Comparison of ENCODE assay signal across 20 mouse cellular contexts in the genomic region with DNA sequence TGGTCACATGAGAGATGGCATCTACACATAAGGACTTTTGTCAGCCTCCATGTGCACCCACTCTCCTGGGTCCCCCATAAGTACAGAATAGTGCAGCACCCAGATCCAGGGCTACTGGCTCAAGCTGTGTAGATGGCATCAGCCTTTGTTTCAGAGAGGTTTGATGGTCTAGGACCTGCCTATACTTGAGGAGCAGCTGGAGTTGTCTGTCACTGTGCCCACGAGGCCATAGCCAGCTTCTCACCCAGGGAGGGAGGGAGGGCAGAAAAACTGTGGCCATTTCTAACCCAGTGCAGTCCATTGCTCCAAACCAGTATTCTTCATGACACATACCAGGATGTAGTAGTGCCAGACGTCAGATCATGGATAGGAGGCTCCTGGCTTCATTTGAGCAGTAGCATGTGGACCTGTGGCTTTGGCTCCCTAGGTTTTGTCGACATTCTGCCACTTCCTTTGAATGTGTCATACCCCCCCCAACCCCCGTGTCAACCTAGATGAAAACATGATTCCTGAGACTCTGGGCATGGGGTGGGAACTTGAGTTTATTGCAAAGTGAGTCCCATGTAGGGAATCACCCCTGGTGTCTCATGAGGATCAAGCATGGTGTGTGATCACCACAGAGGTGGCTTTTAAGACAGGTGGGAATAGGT. TPM values are rescaled to one million over a fixed set of nuclear protein-coding genes. Genes with fewer than 3 reads are reported as not detected.
A peak's percentile ranks its signal among the peaks of the same experiment; 100 is the strongest.
DNase-seq lines count a peak whose midpoint lies in the region; ATAC-seq lines count a peak whose summit lies in the region.
"Had no signal": no experiment of that assay in that cellular context is flagged by ENCODE, and none has a peak within 500 bp of the region (broad histone marks: within the 10 kb centered on the region; RNA-seq: fewer than 3 reads in every experiment).

No protein-coding gene starts in this region.

- ATAC-seq in forebrain, embryonic 15.5 days (replicated peaks): no peak
- ATAC-seq in forebrain, embryonic 11.5 days (replicated peaks; ENCODE audit: low FRiP score): no peak
- ATAC-seq in megakaryocyte, adult 5-6 weeks (ENCODE audit: poor library complexity, severe bottlenecking): no peak
- ATAC-seq: activated CD4-positive, CD25-positive, alpha-beta regulatory T cell, adult 4 months; intestine, embryonic 15.5 days; Patski had no signal

- no peak for DNase-seq in forebrain, embryonic 11.5 days (ENCODE audit: low spot score)
- no peak for DNase-seq in embryonic facial prominence, embryonic 10.5 days (ENCODE audit: low spot score)
- DNase-seq in B cell, adult 2 months: no peak
- DNase-seq: adrenal gland, postnatal 14 days; cerebellum, adult 11-12 months; gastrocnemius, postnatal 36 days; heart, adult 18-20 months; heart, postnatal 10 days; heart, postnatal 4 days; kidney, adult 18-20 months had no signal

- H3K4me2 ChIP-seq in forebrain, embryonic 15.5 days (replicated peaks): no peak overlapping the region
- no peak overlapping the region for H3K4me2 ChIP-seq in forebrain, embryonic 11.5 days (ENCODE audit: low read depth, low read length, severe bottlenecking)
- H3K4me2 ChIP-seq: embryonic facial prominence, embryonic 13.5 days; hindbrain, embryonic 13.5 days; intestine, embryonic 15.5 days had no signal

- H3K9ac ChIP-seq in forebrain, embryonic 15.5 days (replicated peaks): no peak overlapping the region
- no peak overlapping the region for H3K9ac ChIP-seq in forebrain, embryonic 11.5 days (ENCODE audit: low read length)
- H3K9ac ChIP-seq: embryonic facial prominence, embryonic 13.5 days; hindbrain, embryonic 13.5 days; intestine, embryonic 15.5 days had no signal

- no peak overlapping the region for H3K4me3 ChIP-seq in forebrain, embryonic 15.5 days
- H3K4me3 ChIP-seq in forebrain, embryonic 11.5 days (ENCODE audit: low read depth, low read length): no peak overlapping the region
- peak overlapping the region; percentile 23 for H3K4me3 ChIP-seq in megakaryocyte, embryonic 14.5 days (replicated peaks)
- no peak overlapping the region for H3K4me3 ChIP-seq in embryonic facial prominence, embryonic 10.5 days
- H3K4me3 ChIP-seq: embryonic facial prominence, embryonic 13.5 days; heart, embryonic 10.5 days; hindbrain, embryonic 13.5 days; intestine, embryonic 15.5 days had no signal

- no peaks in the 10 kb centered on the region for H3K27me3 ChIP-seq in forebrain, embryonic 15.5 days
- H3K27me3 ChIP-seq in forebrain, embryonic 11.5 days (ENCODE audit: control insufficient read depth, insufficient read depth, low read length): no peaks in the 10 kb centered on the region
- no peaks in the 10 kb centered on the region for H3K27me3 ChIP-seq in megakaryocyte, embryonic 14.5 days (replicated peaks)
- H3K27me3 ChIP-seq in embryonic facial prominence, embryonic 10.5 days (replicated peaks; ENCODE audit: low read depth, poor library complexity, severe bottlenecking): no peaks in the 10 kb centered on the region
- H3K27me3 ChIP-seq: CH12.LX; embryonic facial prominence, embryonic 13.5 days; hindbrain, embryonic 13.5 days; intestine, embryonic 15.5 days; Patski had no signal

- 87% methylated on average over 4 of the region's 4 CpGs for WGBS in forebrain, embryonic 15.5 days
- WGBS in forebrain, embryonic 11.5 days: 86% methylated on average over 4 of the region's 4 CpGs
- 84% methylated on average over 4 of the region's 4 CpGs for WGBS in embryonic facial prominence, embryonic 10.5 days

- H3K9me3 ChIP-seq in forebrain, embryonic 15.5 days: no peaks in the 10 kb centered on the region
- no peaks in the 10 kb centered on the region for H3K9me3 ChIP-seq in forebrain, embryonic 11.5 days (ENCODE audit: control insufficient read depth, low read length)
- H3K9me3 ChIP-seq in megakaryocyte, embryonic 14.5 days: no peaks in the 10 kb centered on the region
- no peaks in the 10 kb centered on the region for H3K9me3 ChIP-seq in embryonic facial prominence, embryonic 10.5 days
- H3K9me3 ChIP-seq: embryonic facial prominence, embryonic 13.5 days; heart, embryonic 10.5 days; hindbrain, embryonic 13.5 days; intestine, embryonic 15.5 days had no signal

- peak overlapping the region; percentile 66; the same call in 1 of the 2 replicates for H3K27ac ChIP-seq in forebrain, embryonic 15.5 days (replicated peaks)
- no peak overlapping the region for H3K27ac ChIP-seq in forebrain, embryonic 11.5 days (ENCODE audit: low read depth, low read length)
- 0 out of 2 replicates have a peak overlapping the region, but pooled peaks have one; percentile 24 for H3K27ac ChIP-seq in embryonic facial prominence, embryonic 10.5 days (replicated peaks)
- H3K27ac ChIP-seq: embryonic facial prominence, embryonic 13.5 days; heart, embryonic 10.5 days; hindbrain, embryonic 13.5 days; intestine, embryonic 15.5 days had no signal

- no peaks in the 10 kb centered on the region for H3K36me3 ChIP-seq in forebrain, embryonic 15.5 days
- H3K36me3 ChIP-seq in forebrain, embryonic 11.5 days (ENCODE audit: control insufficient read depth, insufficient read depth, low read length): no peaks in the 10 kb centered on the region
- H3K36me3 ChIP-seq in megakaryocyte, embryonic 14.5 days (replicated peaks; ENCODE audit: low read length): peaks cover 97% of the 10 kb centered on the region
- H3K36me3 ChIP-seq in embryonic facial prominence, embryonic 10.5 days (replicated peaks): no peaks in the 10 kb centered on the region; the same call in 1 of the 2 replicates
- H3K36me3 ChIP-seq: embryonic facial prominence, embryonic 13.5 days; hindbrain, embryonic 13.5 days; intestine, embryonic 15.5 days had no signal

- peaks cover 65% of the 10 kb centered on the region for H3K4me1 ChIP-seq in forebrain, embryonic 15.5 days
- peaks cover 39% of the 10 kb centered on the region for H3K4me1 ChIP-seq in forebrain, embryonic 11.5 days (replicated peaks; ENCODE audit: control insufficient read depth, insufficient read depth, low read length)
- peaks cover 100% of the 10 kb centered on the region for H3K4me1 ChIP-seq in megakaryocyte, embryonic 14.5 days
- H3K4me1 ChIP-seq in embryonic facial prominence, embryonic 10.5 days: peaks cover 58% of the 10 kb centered on the region

RNA-seq across cellular contexts. Expression of a gene that starts 57.1 kb away (rescaled TPM):
- 54.2 and 56.3 TPM in 2 replicates for polyA plus RNA-seq in forebrain, embryonic 15.5 days (2015; fragmentation: Nextera tagmentation; extraction: Ambion mirVana)
- polyA plus RNA-seq in forebrain, embryonic 11.5 days (2014; fragmentation: Nextera tagmentation; extraction: Ambion mirVana): 81.6 and 83.7 TPM in 2 replicates
- polyA plus RNA-seq in megakaryocyte, embryonic 14.5 days (2012; ENCODE audit: insufficient read depth, low replicate concordance): 55.0 and 143 TPM in 2 replicates
- 31.3 and 61.1 TPM in 2 replicates for total RNA-seq in megakaryocyte, adult 5-6 weeks (2015)
- 15.5 and 20.4 TPM in 2 replicates for total RNA-seq in megakaryocyte, adult 5-6 weeks (2017)
- 34.8 and 42.2 TPM in 2 replicates for polyA plus RNA-seq in embryonic facial prominence, embryonic 10.5 days (2016; fragmentation: Nextera tagmentation; extraction: Ambion mirVana)
